Mouse (Mus musculus) midbrain, embryonic 11.5 days (tissue): ENCODE measurements at regions not wholly inside any gene's neighbourhood (a gene's known extent, or its start where the extent isn't known, plus 50 kb on each side); places are given as distances from the start of the nearest gene placed in this dataset.

Source experiments
- ATAC-seq: fragments of 200-750 bp; cut with Nextera tagmentation; 2 replicates; pipeline ENCODE4 v1.8.0; 2017; ENCODE audit warnings: moderate TSS enrichment, moderate library complexity; ENCODE audit not compliant: low FRiP score
- DNase-seq: peaks from one replicate; pipeline ENCODE4 v3.0.0; 2015; ENCODE audit warnings: low spot score; ENCODE audit errors: missing footprints
- H3K27ac ChIP-seq: fragments of 300-500 bp; sonication (generic); 2 replicates; pipeline ENCODE4 v1.5.1; 2014; ENCODE audit warnings: low read depth, low read length
- H3K27me3 ChIP-seq: fragments of 300-500 bp; sonication (generic); 2 replicates; pipeline ENCODE4 v1.6.1; 2014; ENCODE audit warnings: mild to moderate bottlenecking, low read length, moderate library complexity, mixed read lengths; ENCODE audit not compliant: control insufficient read depth, insufficient read depth
- H3K36me3 ChIP-seq: fragments of 300-500 bp; sonication (generic); 2 replicates; pipeline ENCODE4 v1.6.1; 2014; ENCODE audit warnings: mild to moderate bottlenecking, low read length, moderate library complexity, mixed read lengths; ENCODE audit not compliant: control insufficient read depth, insufficient read depth
- H3K4me1 ChIP-seq: fragments of 300-500 bp; sonication (generic); 2 replicates; pipeline ENCODE4 v1.6.1; 2014; ENCODE audit warnings: low read length; ENCODE audit not compliant: control insufficient read depth, insufficient read depth
- H3K4me2 ChIP-seq: fragments of 300-500 bp; sonication (generic); 2 replicates; pipeline ENCODE4 v1.6.1; 2014; ENCODE audit warnings: mild to moderate bottlenecking, moderate library complexity
- H3K4me3 ChIP-seq: fragments of 300-500 bp; sonication (generic); 2 replicates; pipeline ENCODE4 v1.5.1; 2014; ENCODE audit warnings: low read depth, low read length
- H3K9ac ChIP-seq: fragments of 300-500 bp; sonication (generic); 2 replicates; pipeline ENCODE4 v1.6.1; 2014; ENCODE audit warnings: low read length
- H3K9me3 ChIP-seq: fragments of 300-500 bp; sonication (generic); 2 replicates; pipeline ENCODE4 v1.6.1; 2016; ENCODE audit warnings: low read length; ENCODE audit not compliant: control insufficient read depth
- WGBS: fragments of 180-500 bp; shearing (Covaris S2); extraction: QIAGEN DNeasy Blood & Tissue Kit; methylation state at CpG from one replicate; pipeline ENCODE4 v1.1.7; 2014; 5-methylcytosine and 5-hydroxymethylcytosine counted together

- no peaks in the 10 kb centered on the region for H3K4me1 ChIP-seq
- DNase-seq (no peak), ATAC-seq (no peak)
- H3K36me3 ChIP-seq, result no peaks in the 10 kb centered on the region
- no peaks in the 10 kb centered on the region for H3K27me3 ChIP-seq
- H3K4me3 ChIP-seq, result no peak overlapping the region
- H3K9me3 ChIP-seq, result no peaks in the 10 kb centered on the region
- 73% methylated on average over 7 of the region's 7 CpGs for WGBS
- no peak overlapping the region for H3K4me2 ChIP-seq
- H3K27ac ChIP-seq, result no peak overlapping the region
- no peak overlapping the region for H3K9ac ChIP-seq
These were observed 197.4 kb downstream of the Tgfb2 start for GRCm38 (mm10) chr1:186508358-186508757.

- Histone ChIP-seq H3K4me2 (no peak overlapping the region), H3K4me1 (no peaks in the 10 kb centered on the region), H3K9ac (no peak overlapping the region), H3K27ac (no peak overlapping the region), H3K36me3 (no peaks in the 10 kb centered on the region), H3K27me3 (no peaks in the 10 kb centered on the region), H3K4me3 (no peak overlapping the region), H3K9me3 (no peaks in the 10 kb centered on the region)
- DNase-seq, result no peak
- WGBS, result 88% methylated on average over 8 of the region's 8 CpGs
- ATAC-seq, result no peak
These were observed 197.8 kb downstream of the Tgfb2 start for GRCm38 (mm10) chr1:186507956-186508355.

DNA sequence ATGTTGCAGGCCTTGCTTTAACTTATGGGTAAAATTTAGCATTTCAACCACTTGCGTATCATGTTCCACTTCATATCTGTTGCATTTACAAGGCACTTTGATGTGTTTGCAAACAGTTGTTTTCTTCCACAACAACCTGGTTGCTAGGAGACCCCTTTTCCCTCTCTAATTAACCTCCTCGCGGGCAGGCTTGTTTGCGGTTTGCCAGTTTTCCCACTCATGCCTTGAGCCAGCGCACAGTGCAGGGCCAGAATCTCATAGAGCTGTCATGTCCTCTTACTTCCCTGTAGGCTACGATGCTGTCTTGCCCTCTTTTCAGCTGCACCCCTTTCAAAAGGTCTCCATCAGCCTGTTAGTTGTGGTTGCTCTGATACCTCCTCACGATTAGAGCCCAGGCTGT lies 199.3 kb downstream of the Tgfb2 start:
- no peak for DNase-seq
- no peaks in the 10 kb centered on the region for H3K27me3 ChIP-seq
- H3K4me3 ChIP-seq, result no peak overlapping the region
- 86% methylated on average over 7 of the region's 7 CpGs for WGBS
- no peaks in the 10 kb centered on the region for H3K36me3 ChIP-seq
- no peaks in the 10 kb centered on the region for H3K9me3 ChIP-seq
- H3K4me1 ChIP-seq, result no peaks in the 10 kb centered on the region
- H3K9ac ChIP-seq, result no peak overlapping the region
- no peak overlapping the region for H3K4me2 ChIP-seq
- no peak overlapping the region for H3K27ac ChIP-seq
- ATAC-seq, result no peak

GRCm38 (mm10) chr1:186505912-186506311 lies 199.9 kb downstream of the Tgfb2 start:
- H3K27me3 ChIP-seq, result no peaks in the 10 kb centered on the region
- no peak for ATAC-seq
- WGBS, result 66% methylated on average over 1 of the region's 1 CpGs

DNA sequence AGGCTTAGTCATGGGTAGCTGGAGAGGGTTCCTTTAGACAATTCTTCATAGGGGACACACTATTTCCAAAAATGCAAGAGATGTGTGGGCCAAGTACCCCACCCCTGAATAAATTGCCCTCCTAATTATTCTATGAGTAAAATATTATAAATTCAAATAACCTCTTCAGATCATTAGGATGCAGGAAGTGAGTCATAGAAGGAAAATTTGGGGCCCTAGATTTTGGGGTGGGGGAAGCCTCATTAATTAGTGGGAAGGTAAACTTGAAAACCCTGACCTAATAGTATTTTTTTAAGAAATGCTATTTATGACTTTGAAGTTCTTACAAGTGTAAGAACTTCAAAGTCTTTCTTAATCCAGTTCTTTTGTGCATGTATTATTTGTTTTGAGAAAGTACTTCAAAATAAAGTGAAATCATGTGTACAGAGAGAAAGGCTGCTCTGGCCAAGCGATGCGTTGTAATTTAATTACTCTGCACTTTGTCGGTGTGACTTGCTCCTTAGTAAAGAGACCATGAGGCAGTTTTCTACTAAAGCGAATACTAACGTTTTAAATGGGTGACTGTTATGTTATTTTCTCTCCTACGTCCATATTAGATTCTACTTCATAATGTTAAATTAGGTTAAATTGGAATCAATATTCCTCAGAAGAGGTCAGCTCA lies 200.6 kb downstream of the Tgfb2 start:
- Histone ChIP-seq H3K36me3 (no peaks in the 10 kb centered on the region), H3K9me3 (no peaks in the 10 kb centered on the region), H3K9ac (no peak overlapping the region), H3K4me3 (no peak overlapping the region), H3K4me1 (no peaks in the 10 kb centered on the region), H3K4me2 (no peak overlapping the region), H3K27ac (no peak overlapping the region), H3K27me3 (no peaks in the 10 kb centered on the region)
- 80% methylated on average over 6 of the region's 6 CpGs for WGBS
- no peak for DNase-seq
- no peak for ATAC-seq

More at GRCm38 (mm10) chr1:186505912-186506311, 199.9 kb downstream of the Tgfb2 start:
- Histone ChIP-seq H3K27ac (no peak overlapping the region), H3K36me3 (no peaks in the 10 kb centered on the region), H3K9ac (no peak overlapping the region), H3K4me2 (no peak overlapping the region), H3K9me3 (no peaks in the 10 kb centered on the region), H3K4me1 (no peaks in the 10 kb centered on the region), H3K4me3 (no peak overlapping the region)
- no peak for DNase-seq

- WGBS, result 87% methylated on average over 1 of the region's 1 CpGs
- no peaks in the 10 kb centered on the region for H3K9me3 ChIP-seq
- no peaks in the 10 kb centered on the region for H3K27me3 ChIP-seq
- no peak overlapping the region for H3K27ac ChIP-seq
- no peaks in the 10 kb centered on the region for H3K4me1 ChIP-seq
- no peak for DNase-seq
- no peaks in the 10 kb centered on the region for H3K36me3 ChIP-seq
- no peak overlapping the region for H3K9ac ChIP-seq
- H3K4me3 ChIP-seq, result no peak overlapping the region
- no peak for ATAC-seq
- H3K4me2 ChIP-seq, result no peak overlapping the region
These were observed 204.1 kb downstream of the Tgfb2 start for GRCm38 (mm10) chr1:186501726-186502125.

- 81% methylated on average over 1 of the region's 1 CpGs for WGBS
These were observed 207.9 kb downstream of the Tgfb2 start for GRCm38 (mm10) chr1:186497872-186498271.

GRCm38 (mm10) chr1:186497333-186497732 lies 208.5 kb downstream of the Tgfb2 start:
- Histone ChIP-seq H3K9ac (no peak overlapping the region), H3K4me2 (no peak overlapping the region), H3K27me3 (no peaks in the 10 kb centered on the region), H3K4me3 (no peak overlapping the region), H3K36me3 (no peaks in the 10 kb centered on the region), H3K9me3 (no peaks in the 10 kb centered on the region), H3K4me1 (no peaks in the 10 kb centered on the region), H3K27ac (no peak overlapping the region)
- no peak for DNase-seq
- WGBS, result 94% methylated on average over 2 of the region's 2 CpGs
- ATAC-seq, result no peak

More at GRCm38 (mm10) chr1:186497872-186498271, 207.9 kb downstream of the Tgfb2 start:
- Histone ChIP-seq H3K27me3 (no peaks in the 10 kb centered on the region), H3K27ac (no peak overlapping the region), H3K9ac (no peak overlapping the region), H3K9me3 (no peaks in the 10 kb centered on the region), H3K4me1 (no peaks in the 10 kb centered on the region), H3K4me3 (no peak overlapping the region), H3K36me3 (no peaks in the 10 kb centered on the region), H3K4me2 (no peak overlapping the region)
- ATAC-seq (no peak), DNase-seq (no peak)

DNA sequence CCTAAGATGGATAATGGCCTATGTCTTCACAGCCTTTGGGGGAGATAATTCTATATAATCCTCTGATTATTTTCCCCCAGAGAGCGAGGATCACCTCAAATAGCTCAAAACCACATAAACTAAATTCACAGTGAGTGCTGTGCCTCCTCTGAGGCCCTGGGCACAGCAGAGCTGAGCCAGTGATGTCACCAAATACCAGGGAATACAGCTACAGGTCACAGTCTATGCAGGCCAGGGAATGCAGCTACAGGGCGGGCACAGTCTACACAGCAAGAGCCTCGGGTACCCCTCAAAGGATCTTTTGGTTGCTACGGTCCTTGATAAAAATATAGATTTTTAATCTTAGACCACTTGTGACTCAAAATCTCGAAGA lies 211.4 kb downstream of the Tgfb2 start:
- Histone ChIP-seq H3K4me3 (no peak overlapping the region), H3K4me2 (no peak overlapping the region), H3K36me3 (no peaks in the 10 kb centered on the region), H3K9me3 (no peaks in the 10 kb centered on the region), H3K27me3 (no peaks in the 10 kb centered on the region), H3K9ac (no peak overlapping the region), H3K27ac (no peak overlapping the region), H3K4me1 (no peaks in the 10 kb centered on the region)
- no peak for ATAC-seq
- WGBS, result 88% methylated on average over 5 of the region's 5 CpGs
- DNase-seq, result no peak
